Mouse (Mus musculus): ENCODE data around the gene Sec14l3.
"Not testable (repeated sequence)": the region's sequence is repeated elsewhere in the genome, so short reads cannot be mapped to it uniquely, and the experiment has no call there.

Sec14l3 gene

DNA sequence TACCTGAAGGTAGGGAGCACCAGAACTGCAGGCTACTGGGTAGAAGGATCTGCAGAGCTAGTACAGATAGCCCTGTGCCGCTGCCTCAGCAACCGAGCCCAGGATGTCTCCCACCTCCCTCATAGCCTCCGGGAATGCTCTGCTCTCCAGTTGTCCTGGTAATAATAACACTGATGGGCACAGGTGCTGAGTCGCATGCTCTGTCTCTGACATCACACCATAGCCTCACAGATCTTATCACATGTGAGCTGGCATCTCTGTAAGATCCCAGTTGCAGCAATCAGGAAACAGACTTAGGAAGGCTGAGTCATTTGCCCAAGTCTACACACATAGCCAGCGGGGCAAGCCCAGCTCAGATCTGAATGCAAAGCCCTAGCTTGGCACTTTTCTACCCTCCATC is 37.2 kb downstream of the Sec14l3 start:
- DNase-seq (ENCODE audit: low read depth, low spot score) = no peak

DNA sequence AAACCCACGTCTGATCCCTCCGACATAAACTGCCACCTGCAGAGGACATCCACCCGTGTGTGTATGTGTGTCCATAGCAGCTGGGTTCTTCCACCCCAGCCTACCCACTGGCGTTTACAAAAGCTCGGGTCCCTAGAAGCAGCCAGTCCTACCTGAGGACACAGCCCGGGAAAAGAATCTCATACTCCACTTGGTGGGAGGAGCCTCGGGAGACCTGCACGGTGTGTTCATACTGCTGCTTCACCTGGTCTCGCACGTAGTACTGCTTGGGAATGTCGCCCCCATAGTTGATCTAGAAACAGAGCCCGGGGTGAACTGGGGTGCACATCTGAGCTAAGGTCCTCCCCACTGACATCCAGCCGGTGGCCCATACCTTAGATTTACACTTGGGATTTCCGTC is 38.9 kb downstream of the Sec14l3 start:
- no peak for DNase-seq (ENCODE audit: low read depth, low spot score)

DNA sequence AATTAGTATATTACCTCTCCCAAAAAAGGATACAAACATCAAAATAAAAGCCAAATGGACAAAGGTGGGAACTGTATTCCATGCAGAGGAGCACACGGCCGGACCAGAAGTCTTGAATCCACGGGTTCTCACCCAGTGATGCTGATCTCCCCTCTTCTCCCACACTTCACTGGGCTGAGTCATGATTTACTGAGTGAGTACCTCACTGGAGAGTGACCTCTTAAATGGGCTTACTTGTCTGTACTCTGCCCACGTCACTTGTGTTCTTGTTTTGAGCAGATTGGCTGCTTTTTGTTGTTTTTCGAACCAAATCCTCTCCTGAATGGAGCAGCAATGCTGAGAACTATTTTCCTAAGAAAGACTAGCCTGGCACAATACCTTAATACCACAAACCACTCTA is 40.3 kb downstream of the Sec14l3 start:
- no peak for DNase-seq (ENCODE audit: low read depth, low spot score)

DNA sequence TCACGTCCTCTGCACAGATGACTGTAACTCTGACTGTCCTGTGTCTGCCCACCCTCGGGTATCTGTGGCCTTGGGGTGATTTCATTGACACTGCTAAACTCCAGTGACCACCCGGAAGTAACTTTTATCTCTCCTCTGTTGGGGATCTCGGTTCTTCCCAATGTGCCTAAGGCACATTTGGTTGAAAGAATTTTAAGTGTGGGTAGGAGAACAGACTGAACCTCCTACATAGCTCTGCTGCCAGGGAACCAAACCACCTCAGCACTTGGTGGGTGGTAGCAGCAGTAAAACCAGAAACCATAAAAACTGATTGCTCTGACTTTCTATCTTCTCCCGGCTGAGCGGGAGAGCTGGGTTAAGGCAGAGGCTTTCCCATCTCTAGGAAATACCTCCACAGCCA is 40.8 kb downstream of the Sec14l3 start:
- no peak for DNase-seq (ENCODE audit: low read depth, low spot score)

DNA sequence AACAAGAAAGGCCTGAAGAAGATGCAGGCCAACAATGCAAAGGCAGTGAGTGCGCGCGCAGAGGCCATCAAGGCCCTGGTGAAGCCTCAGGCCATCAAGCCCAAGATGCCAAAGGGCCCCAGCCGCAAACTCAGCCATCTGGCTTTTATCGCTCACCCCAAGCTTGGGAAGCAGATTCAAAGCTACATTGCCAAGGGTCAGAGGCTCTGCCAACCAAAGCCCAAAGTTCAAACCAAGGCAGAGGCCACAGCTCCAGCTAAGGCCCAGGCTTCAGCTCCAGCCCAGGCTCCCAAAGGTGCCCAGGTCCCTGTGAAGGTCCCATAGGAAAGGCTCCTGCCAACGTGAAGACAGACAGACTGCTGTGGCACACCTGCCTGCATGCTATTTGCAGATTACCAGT is 43.3 kb downstream of the Sec14l3 start:
- not testable (repeated sequence) for DNase-seq (ENCODE audit: low read depth, low spot score)

DNA sequence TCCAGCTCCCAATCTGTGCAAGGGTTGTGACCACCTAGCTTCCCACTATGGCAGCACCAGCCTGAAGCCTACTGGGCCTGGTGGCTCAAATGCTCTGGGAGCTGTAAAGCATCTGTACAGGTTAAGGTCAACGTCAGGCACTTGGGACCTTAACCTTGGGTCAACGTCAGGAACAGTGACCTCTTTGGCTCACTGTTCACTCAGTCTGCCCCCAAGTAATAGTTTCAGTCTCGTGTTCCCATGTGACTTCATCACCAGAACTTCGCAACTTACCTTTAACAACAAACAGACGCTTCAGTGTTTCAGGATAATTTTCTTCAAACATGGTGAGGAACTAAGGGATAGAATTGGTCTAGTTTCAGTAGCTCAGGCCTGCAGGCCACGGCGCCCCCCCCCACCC is 44.0 kb downstream of the Sec14l3 start:
- DNase-seq (ENCODE audit: low read depth, low spot score) = no peak

DNA sequence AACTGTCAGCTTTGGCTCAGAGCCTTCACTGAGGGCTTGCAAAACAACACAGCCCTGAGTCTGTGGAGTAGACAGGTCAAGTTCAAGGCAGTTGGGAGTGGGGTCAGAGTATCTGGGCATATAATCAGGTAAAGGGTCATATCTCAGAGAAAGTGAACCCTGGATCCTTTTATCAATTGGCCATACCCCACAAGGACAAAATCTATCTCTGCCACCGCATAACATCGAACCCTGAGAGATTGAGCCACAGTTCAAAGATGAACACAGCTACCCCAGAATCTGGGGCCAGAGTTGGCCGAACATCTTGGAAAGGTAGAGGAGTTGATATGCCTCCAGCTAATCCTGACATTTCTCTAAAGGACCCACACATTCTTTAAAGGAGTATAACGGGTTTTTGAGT is 47.4 kb downstream of the Sec14l3 start:
- DNase-seq (ENCODE audit: low read depth, low spot score) = no peak

GRCm38 (mm10) chr11:4112861-4113260 is 48.2 kb downstream of the Sec14l3 start:
- DNase-seq (ENCODE audit: low read depth, low spot score) = no peak

DNA sequence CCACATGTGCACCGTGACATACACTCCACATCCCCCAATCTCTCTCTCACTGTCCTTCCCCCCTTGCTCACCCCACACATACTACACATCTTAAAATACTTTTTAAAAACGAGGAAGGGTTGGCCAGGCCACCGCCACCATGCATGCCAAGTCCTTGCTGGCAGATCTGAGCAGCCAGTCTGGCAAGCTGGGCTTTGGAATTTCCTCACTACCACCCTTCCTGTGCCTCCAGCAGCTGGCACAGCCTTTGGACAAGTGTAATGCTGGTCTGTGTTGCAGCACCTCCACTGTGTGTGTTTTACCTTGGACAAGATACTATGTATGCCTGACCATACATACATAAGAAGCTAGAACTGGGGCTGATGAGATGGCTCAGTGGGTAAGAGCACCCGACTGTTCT is 48.9 kb downstream of the Sec14l3 start:
- DNase-seq (ENCODE audit: low read depth, low spot score) = no peak

DNA sequence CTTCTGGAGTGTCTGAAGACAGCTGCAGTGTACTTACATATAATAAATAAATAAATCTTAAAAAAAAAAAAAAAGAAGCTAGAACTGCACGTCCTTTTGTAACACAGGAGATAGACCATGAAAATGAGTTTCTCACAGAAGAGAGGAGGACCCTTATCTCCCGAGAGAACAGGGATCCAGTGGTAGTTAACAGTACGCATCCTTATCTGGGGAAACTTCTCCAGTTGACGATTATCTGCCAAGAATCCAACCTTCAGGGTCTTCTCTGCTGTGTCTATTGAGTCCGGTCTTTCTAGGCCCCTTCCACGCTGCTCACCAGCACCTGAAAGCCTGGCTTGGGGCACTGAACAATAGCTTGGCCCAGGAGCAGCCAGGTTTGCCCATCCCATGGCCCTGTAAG is 49.3 kb downstream of the Sec14l3 start:
- no peak for DNase-seq (ENCODE audit: low read depth, low spot score)

DNA sequence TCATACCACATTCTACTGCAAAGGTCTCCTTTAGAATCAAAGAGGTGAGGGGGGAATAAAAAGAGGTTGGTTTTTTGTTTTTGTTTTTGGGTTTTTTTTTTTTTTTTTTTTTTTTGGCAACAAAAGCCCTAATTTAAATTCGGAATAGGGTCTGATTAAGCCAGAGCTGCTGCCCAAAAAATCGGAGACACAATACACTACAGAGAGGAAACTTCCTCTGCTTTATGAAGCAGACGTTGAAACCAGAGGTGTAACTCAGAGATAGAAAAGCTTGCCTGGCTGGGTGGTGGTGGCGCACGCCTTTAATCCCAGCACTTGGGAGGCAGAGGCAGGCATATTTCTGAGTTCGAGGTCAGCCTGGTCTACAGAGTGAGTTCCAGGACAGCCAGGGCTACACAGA is 49.9 kb downstream of the Sec14l3 start:
- DNase-seq (ENCODE audit: low read depth, low spot score) = not testable (repeated sequence)

DNA sequence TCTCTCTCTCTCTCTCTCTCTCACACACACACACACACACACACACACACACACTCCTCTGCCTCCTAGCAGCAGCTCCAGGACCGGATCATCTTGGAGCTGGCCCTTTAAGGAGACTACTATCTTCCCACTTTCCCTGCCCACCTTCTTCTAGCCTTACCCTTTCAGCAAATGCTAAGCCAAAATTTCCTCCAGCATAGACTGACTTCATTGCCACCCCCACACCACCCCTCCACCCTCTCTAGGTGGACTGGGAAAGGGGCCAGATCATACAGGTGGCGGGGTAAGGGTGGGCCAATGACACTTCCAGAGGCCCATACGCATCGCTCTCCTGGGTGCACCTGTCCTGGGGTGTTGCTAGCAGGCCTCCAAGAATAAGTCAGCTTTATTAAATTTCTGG is 50.8 kb downstream of the Sec14l3 start:
- DNase-seq (ENCODE audit: low read depth, low spot score) = no peak

DNA sequence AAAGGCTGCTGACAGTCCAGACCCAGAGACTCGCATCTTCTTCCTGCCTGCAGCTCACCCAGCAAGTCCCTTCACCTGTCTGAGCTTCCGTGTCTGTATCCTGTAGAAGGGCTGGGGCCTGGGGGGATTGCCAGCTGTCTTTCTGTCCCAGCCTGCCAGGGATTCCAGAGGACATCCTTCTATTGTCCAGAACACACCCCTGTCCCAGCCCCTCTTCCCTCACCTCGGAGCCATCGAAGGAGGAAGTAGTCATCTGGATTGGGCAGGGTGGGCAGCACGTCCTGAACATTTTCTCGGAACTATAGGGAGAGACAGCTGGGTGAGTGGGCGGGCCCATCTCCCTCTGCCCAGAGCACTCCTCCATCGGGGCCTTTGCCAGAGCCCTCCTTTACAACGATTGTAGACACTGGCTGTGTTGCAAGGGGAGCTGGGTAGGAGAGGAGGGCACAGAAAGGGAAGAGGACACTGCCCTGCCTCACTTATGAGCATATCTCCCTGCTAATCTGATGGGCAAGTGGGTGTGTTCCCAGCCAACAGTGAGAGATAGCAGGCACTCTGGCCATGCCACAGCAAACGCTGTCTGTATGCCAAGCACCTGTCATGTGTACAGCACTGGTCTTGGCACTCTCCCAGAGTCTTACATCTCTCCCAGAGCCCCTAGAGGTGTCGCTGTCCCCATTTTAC is 52.0 kb downstream of the Sec14l3 start:
- DNase-seq (ENCODE audit: low read depth, low spot score) = no peak

DNA sequence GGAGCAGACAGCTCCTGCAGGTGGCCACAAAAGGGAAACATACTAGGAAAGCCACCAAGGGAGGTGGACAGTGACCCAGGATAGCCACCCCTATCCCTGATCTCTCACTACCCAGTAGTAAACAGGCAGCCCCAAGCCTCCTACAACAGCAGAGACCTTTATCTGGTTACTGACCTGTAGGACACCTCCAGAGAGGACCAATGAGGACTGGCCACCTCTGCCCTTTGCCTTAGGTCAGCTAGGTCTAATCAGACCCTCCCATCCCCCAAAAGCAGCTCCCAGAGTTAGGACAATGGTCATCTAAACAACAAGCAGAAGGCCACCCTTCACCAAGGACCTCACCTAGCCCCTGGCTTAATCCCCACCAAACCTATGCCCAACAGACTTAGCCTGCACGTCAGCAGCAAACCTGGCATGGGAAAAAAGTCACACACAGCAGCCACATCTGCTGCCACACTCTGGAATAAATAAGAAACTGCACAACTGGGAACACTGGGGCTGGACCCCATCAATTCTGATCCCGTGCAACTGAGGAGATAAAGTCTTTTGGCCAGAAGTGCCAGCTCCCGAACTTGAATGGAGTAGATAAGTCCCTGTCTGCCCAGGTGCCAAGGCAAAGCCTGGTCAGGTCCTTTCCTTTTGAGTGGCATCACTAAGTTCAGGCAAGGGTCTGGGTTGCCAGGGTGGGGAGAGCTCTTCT is 52.9 kb downstream of the Sec14l3 start:
- DNase-seq (ENCODE audit: low read depth, low spot score) = no peak

GRCm38 (mm10) chr11:4118081-4118921 is 53.7 kb downstream of the Sec14l3 start:
- DNase-seq (ENCODE audit: low read depth, low spot score) = peak; percentile 54

- DNase-seq (ENCODE audit: low read depth, low spot score) = no peak
Measured at GRCm38 (mm10) chr11:4119635-4120034, 55.0 kb downstream of the Sec14l3 start.

DNA sequence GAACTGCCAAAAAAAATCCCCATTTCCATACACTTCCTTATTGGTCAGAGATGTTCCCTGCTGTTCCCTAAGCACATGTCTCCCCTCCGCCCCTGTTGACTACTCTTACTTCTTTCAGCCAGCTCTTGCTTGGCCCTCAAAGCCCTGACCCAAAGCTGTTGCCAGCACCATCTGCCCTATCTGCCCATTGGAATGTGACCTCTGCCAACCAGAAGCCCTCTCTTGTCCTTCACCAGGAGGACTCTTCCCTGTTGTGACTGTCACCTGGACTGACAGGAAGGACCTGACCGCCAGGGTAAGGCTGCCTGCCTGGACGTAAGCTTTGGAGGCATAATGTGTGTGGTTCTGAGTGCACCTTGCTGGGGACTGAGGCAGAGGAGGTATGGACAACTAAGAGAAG is 57.0 kb downstream of the Sec14l3 start:
- DNase-seq (ENCODE audit: low read depth, low spot score) = no peak

- no peak for DNase-seq (ENCODE audit: low read depth, low spot score)
Measured at GRCm38 (mm10) chr11:4122226-4122625, 57.6 kb downstream of the Sec14l3 start.

GRCm38 (mm10) chr11:4122742-4123579 is 58.3 kb downstream of the Sec14l3 start, which contains the start of gene Sec14l2:
Gene Sec14l2 (minus strand): TSS chr11:4123415.
- peak; percentile 53 for DNase-seq (ENCODE audit: low read depth, low spot score)

DNA sequence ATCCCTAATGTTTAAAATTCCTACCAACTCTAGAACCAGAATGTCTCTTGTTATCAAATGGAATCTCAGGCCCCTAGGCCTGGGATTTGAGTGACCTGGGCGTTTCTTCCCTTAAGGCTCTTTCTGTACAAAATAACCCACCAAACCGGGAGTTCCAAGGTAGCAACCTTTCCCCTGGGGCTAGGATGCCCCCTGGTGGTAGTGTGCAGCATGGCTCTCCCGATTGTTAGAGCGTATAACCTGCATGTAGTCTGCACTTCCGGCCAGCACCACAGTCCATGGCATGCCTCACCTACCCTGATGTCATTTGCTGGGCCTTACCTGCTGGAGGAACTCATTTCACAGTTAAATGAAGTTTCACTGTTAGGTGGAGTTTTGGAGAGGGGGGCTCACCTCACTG is 59.3 kb downstream of the Sec14l3 start:
- DNase-seq (ENCODE audit: low read depth, low spot score) = peak; percentile 65

- no peak for DNase-seq (ENCODE audit: low read depth, low spot score)
Measured at GRCm38 (mm10) chr11:4127059-4127458, 62.4 kb downstream of the Sec14l3 start.

Data from retina, postnatal 7 days (tissue).